Mouse (Mus musculus) embryonic facial prominence, embryonic 14.5 days (tissue): ENCODE data around the gene She. TPM values are rescaled to one million over a fixed set of nuclear protein-coding genes. Genes with fewer than 3 reads are reported as not detected.

Experiments used
- ATAC-seq: fragments of 200-750 bp; cut with Nextera tagmentation; 2 replicates; pipeline ENCODE4 v1.8.0; 2017; ENCODE audit warnings: low read depth, moderate number of reproducible peaks, moderate TSS enrichment
- DNase-seq: peaks from one replicate; pipeline ENCODE4 v3.0.0-alpha.2; 2015; ENCODE audit warnings: low spot score
- H3K27ac ChIP-seq: fragments of 300-500 bp; sonication (generic); replicated peaks from 2 replicates; pipeline ENCODE4 v1.5.1; 2014; ENCODE audit warnings: low read depth, mild to moderate bottlenecking, low read length, moderate library complexity
- H3K27me3 ChIP-seq: fragments of 300-500 bp; sonication (generic); replicated peaks from 2 replicates; pipeline ENCODE4 v1.6.1; 2014; ENCODE audit warnings: low read length; ENCODE audit not compliant: control insufficient read depth, insufficient read depth
- H3K36me3 ChIP-seq: fragments of 300-500 bp; sonication (generic); 2 replicates; pipeline ENCODE4 v1.6.1; 2014; ENCODE audit warnings: low read length, mixed read lengths; ENCODE audit not compliant: control insufficient read depth, insufficient read depth
- H3K4me1 ChIP-seq: fragments of 300-500 bp; sonication (generic); 2 replicates; pipeline ENCODE4 v1.6.1; 2014; ENCODE audit warnings: antibody characterized with exemption, low read length; ENCODE audit not compliant: control insufficient read depth, insufficient read depth
- H3K4me2 ChIP-seq: fragments of 300-500 bp; sonication (generic); 2 replicates; pipeline ENCODE4 v1.6.1; 2014; ENCODE audit warnings: low read depth, mild to moderate bottlenecking, low read length, moderate library complexity, mixed read lengths
- H3K4me3 ChIP-seq: fragments of 300-500 bp; sonication (generic); 2 replicates; pipeline ENCODE4 v1.5.1; 2014; ENCODE audit warnings: low read depth, mild to moderate bottlenecking, low read length
- H3K9ac ChIP-seq: fragments of 300-500 bp; sonication (generic); 2 replicates; pipeline ENCODE4 v1.6.1; 2014; ENCODE audit warnings: low read depth, mild to moderate bottlenecking, low read length, moderate library complexity, mixed read lengths
- H3K9me3 ChIP-seq: fragments of 300-500 bp; sonication (generic); 2 replicates; pipeline ENCODE4 v1.6.1; 2016; ENCODE audit warnings: low read length; ENCODE audit not compliant: control insufficient read depth
- WGBS: fragments of 180-500 bp; shearing (Covaris S2); extraction: QIAGEN DNeasy Blood & Tissue Kit; methylation state at CpG from one replicate; pipeline ENCODE4 v1.1.7; 2014; 5-methylcytosine and 5-hydroxymethylcytosine counted together
- polyA plus RNA-seq: library from polyadenylated mRNA; unstranded; fragments of >200 nt; fragmentation: Nextera tagmentation; extraction: Ambion mirVana; gene quantifications from 2 replicates; pipeline ENCODE4 v1.2.1, GENCODE M21; 2014

Gene She
- polyA plus RNA-seq, 1 experiment from 2014 or later: 5.2 TPM

DNA sequence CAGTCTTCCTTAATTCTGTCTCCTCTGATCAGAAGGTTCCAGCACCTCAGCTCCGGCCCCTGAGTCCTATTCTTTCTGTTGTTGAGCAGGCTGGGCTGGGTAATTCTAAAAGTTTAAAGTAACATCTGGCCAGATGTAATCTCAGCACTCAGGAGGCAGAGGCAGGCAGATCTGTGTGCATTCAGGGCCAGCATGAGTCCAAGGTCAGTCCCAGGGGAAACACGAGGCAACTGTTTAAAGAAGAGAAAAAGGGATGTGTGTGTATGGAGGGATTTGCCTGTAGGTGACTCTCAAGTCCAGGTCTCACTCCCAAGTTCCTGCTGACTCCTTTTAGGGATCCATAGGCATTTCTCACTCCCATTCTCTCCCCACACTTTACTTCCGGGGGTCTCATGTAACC lies 76.7 kb downstream of the She start:
- H3K9ac ChIP-seq: no peak overlapping the region
- DNase-seq (no peak), ATAC-seq (no peak)
- H3K4me2 ChIP-seq: no peak overlapping the region
- peaks cover 6% of the 10 kb centered on the region; the same call in 1 of the 2 replicates for H3K4me1 ChIP-seq
- H3K4me3 ChIP-seq: no peak overlapping the region
- peaks cover 9% of the 10 kb centered on the region for H3K27me3 ChIP-seq
- H3K9me3 ChIP-seq: no peaks in the 10 kb centered on the region
- H3K27ac ChIP-seq: no peak overlapping the region
- WGBS: 81% methylated on average over 3 of the region's 3 CpGs
- no peaks in the 10 kb centered on the region for H3K36me3 ChIP-seq

Other genes starting within 250 kb of the She start
- 10.6 and 11.5 TPM in 2 replicates for gene Adar, start 116.3 kb upstream of the She start, polyA plus RNA-seq
- gene Chrnb2, start 66.7 kb upstream of the She start, polyA plus RNA-seq: 1.7 and 1.8 TPM in 2 replicates
- gene Ube2q1, start 57.8 kb upstream of the She start, polyA plus RNA-seq: 20.4 and 21.7 TPM in 2 replicates
- gene Il6ra, start 81.8 kb downstream of the She start, polyA plus RNA-seq: 1.4 and 2.3 TPM in 2 replicates
- gene Atp8b2, start 132.1 kb downstream of the She start, polyA plus RNA-seq: 22.5 and 23.8 TPM in 2 replicates
- 123 and 127 TPM in 2 replicates for gene Hax1, start 167.4 kb downstream of the She start, polyA plus RNA-seq
- gene 4933434E20Rik, start 220.3 kb downstream of the She start, polyA plus RNA-seq: 144 TPM in 2 replicates
- gene Ubap2l, start 221.3 kb downstream of the She start, polyA plus RNA-seq: 207 and 211 TPM in 2 replicates
- gene Tpm3, start 241.3 kb downstream of the She start, polyA plus RNA-seq: 423 and 451 TPM in 2 replicates